Mouse (Mus musculus) forebrain, embryonic 16.5 days (tissue): ENCODE data around the gene Pdk2. TPM values are rescaled to one million over a fixed set of nuclear protein-coding genes. Genes with fewer than 3 reads are reported as not detected.
A peak's percentile ranks its signal among the peaks of the same experiment; 100 is the strongest.

Source experiments
- ATAC-seq: fragments of 200-750 bp; cut with Nextera tagmentation; 2 replicates; pipeline ENCODE4 v1.8.0; 2017; ENCODE audit warnings: mild to moderate bottlenecking, moderate library complexity
- H3K27ac ChIP-seq: fragments of 300-500 bp; sonication (generic); 2 replicates; pipeline ENCODE4 v1.5.1; 2014; ENCODE audit warnings: low read length, control low read depth
- H3K27me3 ChIP-seq: fragments of 300-500 bp; sonication (generic); replicated peaks from 2 replicates; pipeline ENCODE4 v1.6.1; 2014; ENCODE audit warnings: low read length; ENCODE audit not compliant: control insufficient read depth, insufficient read depth
- H3K36me3 ChIP-seq: fragments of 300-500 bp; sonication (generic); 2 replicates; pipeline ENCODE4 v1.6.1; 2014; ENCODE audit not compliant: control insufficient read depth, insufficient read depth
- H3K4me1 ChIP-seq: fragments of 300-500 bp; sonication (generic); replicated peaks from 2 replicates; pipeline ENCODE4 v1.6.1; 2014; ENCODE audit warnings: low read length; ENCODE audit not compliant: control insufficient read depth, insufficient read depth
- H3K4me2 ChIP-seq: fragments of 300-500 bp; sonication (generic); 2 replicates; pipeline ENCODE4 v1.6.1; 2014; ENCODE audit warnings: mild to moderate bottlenecking, low read length, control low read depth
- H3K4me3 ChIP-seq: fragments of 300-500 bp; sonication (generic); replicated peaks from 2 replicates; pipeline ENCODE4 v1.5.1; 2014; ENCODE audit warnings: mild to moderate bottlenecking, low read length, control low read depth
- H3K9ac ChIP-seq: fragments of 300-500 bp; sonication (generic); replicated peaks from 2 replicates; pipeline ENCODE4 v1.6.1; 2014; ENCODE audit warnings: low read depth, low read length, control low read depth
- H3K9me3 ChIP-seq: fragments of 300-500 bp; sonication (generic); 2 replicates; pipeline ENCODE4 v1.6.1; 2016; ENCODE audit warnings: low read length; ENCODE audit not compliant: control insufficient read depth
- WGBS: fragments of 180-500 bp; shearing (Covaris S2); extraction: QIAGEN DNeasy Blood & Tissue Kit; methylation state at CpG from one replicate; pipeline ENCODE4 v1.1.7; 2014; 5-methylcytosine and 5-hydroxymethylcytosine counted together
- polyA plus RNA-seq: library from polyadenylated mRNA; unstranded; fragments of >200 nt; fragmentation: Nextera tagmentation; extraction: Ambion mirVana; gene quantifications from 2 replicates; pipeline ENCODE4 v1.2.1, GENCODE M21; 2015

Gene Pdk2
- polyA plus RNA-seq, 1 experiment from 2014 or later: 27.6 TPM

DNA sequence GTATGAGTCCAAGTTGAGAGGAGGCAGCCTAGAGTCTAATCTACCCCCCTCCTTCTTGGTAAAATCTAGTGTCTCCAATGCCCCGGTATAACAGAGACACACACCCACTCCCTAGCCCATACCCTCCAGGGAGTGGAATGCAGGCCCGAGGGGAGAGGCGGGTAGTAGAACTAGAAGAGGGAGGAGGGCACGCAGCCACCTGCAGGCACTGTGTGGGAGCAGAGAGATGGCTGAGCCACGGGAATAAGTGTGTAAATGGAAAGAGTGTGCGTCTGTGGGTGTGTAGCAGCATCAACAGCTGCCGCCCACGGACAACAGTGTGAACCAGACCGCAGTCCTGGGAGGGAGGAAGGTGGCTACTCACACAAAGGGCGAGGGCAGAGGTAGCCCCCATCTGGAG, 6.3 kb downstream of the Pdk2 start:
- H3K4me2 ChIP-seq: no peak overlapping the region
- 70% methylated on average over 10 of the region's 10 CpGs for WGBS
- H3K9me3 ChIP-seq: no peaks in the 10 kb centered on the region

GRCm38 (mm10) chr11:95033617-95034016, 7.5 kb downstream of the Pdk2 start:
- no peaks in the 10 kb centered on the region for H3K36me3 ChIP-seq
- 81% methylated on average over 14 of the region's 14 CpGs for WGBS

More for the DNA sequence above, 6.3 kb downstream of the Pdk2 start:
- ATAC-seq: no peak
- H3K27me3 ChIP-seq: no peaks in the 10 kb centered on the region
- H3K36me3 ChIP-seq: no peaks in the 10 kb centered on the region
- H3K4me1 ChIP-seq: peaks cover 6% of the 10 kb centered on the region; the same call in 1 of the 2 replicates
- no peak overlapping the region for H3K27ac ChIP-seq
- no peak overlapping the region for H3K4me3 ChIP-seq
- no peak overlapping the region for H3K9ac ChIP-seq

DNA sequence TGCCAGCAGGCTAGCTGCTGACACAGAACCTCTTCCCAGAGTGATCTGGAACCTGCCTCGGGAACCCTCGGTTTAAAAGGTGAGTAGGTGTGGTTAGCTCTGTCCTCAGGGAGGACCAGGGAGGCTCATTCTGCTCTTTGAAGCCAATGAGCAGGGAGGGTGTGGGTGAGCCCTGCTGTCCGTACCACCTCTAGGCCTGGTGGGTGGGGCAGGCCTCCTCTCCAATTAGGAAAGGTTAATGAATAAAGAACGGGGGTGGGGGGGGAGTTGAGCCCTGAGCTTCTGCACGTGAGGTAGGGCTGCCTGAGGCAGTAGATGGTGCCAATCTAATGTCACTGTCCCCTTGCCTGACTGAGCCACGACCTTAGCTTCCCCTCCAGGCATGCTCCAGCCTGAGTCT, 8.2 kb downstream of the Pdk2 start:
- no peak overlapping the region for H3K27ac ChIP-seq
- WGBS: 28% methylated on average over 6 of the region's 6 CpGs

More at GRCm38 (mm10) chr11:95033617-95034016, 7.5 kb downstream of the Pdk2 start:
- H3K4me3 ChIP-seq: no peak overlapping the region
- no peaks in the 10 kb centered on the region for H3K27me3 ChIP-seq
- H3K9ac ChIP-seq: no peak overlapping the region
- H3K4me1 ChIP-seq: peaks cover 4% of the 10 kb centered on the region
- H3K27ac ChIP-seq: no peak overlapping the region
- ATAC-seq: no peak
- no peak overlapping the region for H3K4me2 ChIP-seq
- H3K9me3 ChIP-seq: no peaks in the 10 kb centered on the region

GRCm38 (mm10) chr11:95027850-95028470, 13.2 kb downstream of the Pdk2 start:
- Histone ChIP-seq H3K27me3 (no peaks in the 10 kb centered on the region), H3K9ac (no peak overlapping the region), H3K27ac (no peak overlapping the region), H3K9me3 (no peaks in the 10 kb centered on the region), H3K4me1 (peaks cover 16% of the 10 kb centered on the region), H3K36me3 (peaks cover 8% of the 10 kb centered on the region; the same call in 1 of the 2 replicates), H3K4me2 (no peak overlapping the region), H3K4me3 (no peak overlapping the region)
- 37% methylated on average over 13 of the region's 13 CpGs for WGBS
- peak; percentile 26; the same call in 1 of the 2 replicates for ATAC-seq

More for the DNA sequence above, 8.2 kb downstream of the Pdk2 start:
- H3K36me3 ChIP-seq: no peaks in the 10 kb centered on the region
- H3K4me1 ChIP-seq: peaks cover 8% of the 10 kb centered on the region
- H3K9ac ChIP-seq: no peak overlapping the region
- ATAC-seq: no peak
- H3K9me3 ChIP-seq: no peaks in the 10 kb centered on the region
- H3K27me3 ChIP-seq: no peaks in the 10 kb centered on the region
- no peak overlapping the region for H3K4me2 ChIP-seq
- H3K4me3 ChIP-seq: no peak overlapping the region

- 90% methylated on average over 6 of the region's 6 CpGs for WGBS
- ATAC-seq: no peak
- no peak overlapping the region for H3K27ac ChIP-seq
Observed at GRCm38 (mm10) chr11:95026849-95027248, 14.3 kb downstream of the Pdk2 start.

GRCm38 (mm10) chr11:95026090-95026542, 15.0 kb downstream of the Pdk2 start:
- peaks cover 25% of the 10 kb centered on the region for H3K36me3 ChIP-seq
- WGBS: 78% methylated on average over 6 of the region's 6 CpGs
- no peaks in the 10 kb centered on the region for H3K27me3 ChIP-seq
- H3K27ac ChIP-seq: no peak overlapping the region
- no peak overlapping the region for H3K4me2 ChIP-seq
- H3K9ac ChIP-seq: no peak overlapping the region
- H3K4me1 ChIP-seq: peaks cover 16% of the 10 kb centered on the region
- H3K9me3 ChIP-seq: no peaks in the 10 kb centered on the region
- ATAC-seq: no peak
- H3K4me3 ChIP-seq: no peak overlapping the region

More at GRCm38 (mm10) chr11:95026849-95027248, 14.3 kb downstream of the Pdk2 start:
- H3K4me3 ChIP-seq: no peak overlapping the region
- H3K27me3 ChIP-seq: no peaks in the 10 kb centered on the region
- H3K9me3 ChIP-seq: no peaks in the 10 kb centered on the region
- H3K36me3 ChIP-seq: peaks cover 18% of the 10 kb centered on the region
- H3K4me1 ChIP-seq: peaks cover 16% of the 10 kb centered on the region
- H3K4me2 ChIP-seq: no peak overlapping the region
- H3K9ac ChIP-seq: no peak overlapping the region

DNA sequence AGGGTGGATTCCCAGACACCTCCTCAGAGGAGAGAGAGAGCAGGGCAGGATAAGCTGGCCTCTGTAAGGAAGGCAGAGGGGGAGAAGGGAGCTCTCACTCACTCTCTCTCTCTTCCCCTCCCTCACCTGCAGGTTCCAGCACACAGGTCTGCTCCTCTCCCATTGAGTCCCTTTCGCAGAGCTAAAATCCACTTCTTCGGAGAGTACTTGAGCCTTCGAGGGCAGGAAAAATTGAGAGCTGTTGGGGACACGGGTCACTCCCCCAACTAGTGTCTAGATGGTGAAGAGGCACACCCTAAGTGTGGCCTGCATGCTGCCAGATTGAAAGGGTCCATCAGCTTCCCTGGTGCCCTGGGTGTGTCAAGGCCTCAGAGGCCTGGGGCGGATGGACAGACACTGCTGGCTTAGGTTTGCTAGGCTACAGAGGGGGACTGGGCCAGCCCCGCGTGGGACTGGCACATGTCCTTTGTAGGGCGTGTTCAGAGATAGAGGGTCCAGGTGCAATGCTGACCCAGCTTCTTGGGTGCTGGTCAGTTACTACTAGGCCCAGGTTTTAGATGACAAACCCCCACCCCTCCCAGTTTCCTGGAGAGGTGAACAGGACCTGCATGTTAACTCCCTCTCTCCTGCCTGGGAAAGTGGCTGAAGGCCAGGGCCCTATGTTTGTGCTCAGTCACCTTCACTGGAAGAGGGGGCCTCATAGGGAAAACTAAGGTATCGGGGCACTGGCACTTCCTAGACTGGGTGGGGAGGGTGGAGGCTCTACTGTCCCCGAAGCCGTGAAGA, 15.7 kb downstream of the Pdk2 start:
- no peak overlapping the region for H3K27ac ChIP-seq
- H3K4me3 ChIP-seq: no peak overlapping the region
- no peak overlapping the region for H3K4me2 ChIP-seq
- no peak overlapping the region for H3K9ac ChIP-seq
- ATAC-seq: no peak
- no peaks in the 10 kb centered on the region for H3K27me3 ChIP-seq
- WGBS: 89% methylated on average over 11 of the region's 11 CpGs
- no peaks in the 10 kb centered on the region for H3K9me3 ChIP-seq
- H3K36me3 ChIP-seq: peaks cover 29% of the 10 kb centered on the region
- peaks cover 16% of the 10 kb centered on the region for H3K4me1 ChIP-seq

DNA sequence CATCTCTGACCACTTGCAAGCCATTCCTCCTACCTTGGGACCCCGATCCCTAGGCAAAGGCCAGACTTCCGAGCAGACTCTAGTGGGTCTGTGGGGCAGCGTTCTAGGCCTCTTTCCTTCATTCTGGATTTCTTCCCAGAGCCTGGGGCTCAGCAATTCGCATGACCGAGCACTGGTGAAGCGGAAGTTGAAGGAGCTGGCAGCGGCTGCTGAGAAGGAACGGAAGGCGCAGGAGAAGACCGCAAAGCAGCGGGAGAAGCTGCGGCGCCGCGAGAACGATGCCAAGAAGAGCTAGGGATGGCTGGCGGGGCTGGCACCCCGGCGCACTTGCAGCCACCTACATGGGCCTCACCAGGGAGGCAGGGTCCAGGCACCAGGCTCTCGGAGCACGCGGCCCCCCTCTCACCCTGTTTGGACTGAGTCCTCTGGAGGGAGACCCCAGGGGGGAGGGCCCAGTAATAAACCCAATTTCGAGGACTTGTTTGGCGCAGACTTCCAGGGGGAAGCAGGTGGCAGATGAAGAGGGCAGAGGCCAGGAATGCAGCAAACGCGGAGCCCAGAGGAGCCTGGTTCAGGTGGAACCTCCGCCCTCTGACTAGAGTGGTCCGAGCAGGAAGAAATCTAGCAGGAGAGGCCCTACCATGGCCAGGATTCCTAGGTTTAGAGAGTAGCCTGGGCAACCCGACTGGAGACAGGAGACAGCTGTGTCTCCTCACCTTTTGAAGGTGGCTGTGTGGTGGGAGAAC, 16.5 kb downstream of the Pdk2 start:
- WGBS: 41% methylated on average over 29 of the region's 29 CpGs
- peak; percentile 27; the same call in 1 of the 2 replicates for ATAC-seq
- Histone ChIP-seq H3K4me1 (peaks cover 16% of the 10 kb centered on the region), H3K36me3 (peaks cover 35% of the 10 kb centered on the region), H3K27ac (peak overlapping the region; percentile 61), H3K4me3 (no peak overlapping the region), H3K9ac (no peak overlapping the region), H3K27me3 (no peaks in the 10 kb centered on the region), H3K4me2 (no peak overlapping the region), H3K9me3 (no peaks in the 10 kb centered on the region)

- Histone ChIP-seq H3K9ac (no peak overlapping the region), H3K4me1 (peaks cover 15% of the 10 kb centered on the region)
- WGBS: 97% methylated on average over 9 of the region's 9 CpGs
Observed at GRCm38 (mm10) chr11:95023481-95023880, 17.7 kb downstream of the Pdk2 start.

More at GRCm38 (mm10) chr11:95023481-95023880, 17.7 kb downstream of the Pdk2 start:
- H3K4me2 ChIP-seq: no peak overlapping the region
- H3K4me3 ChIP-seq: no peak overlapping the region
- peaks cover 41% of the 10 kb centered on the region for H3K36me3 ChIP-seq
- no peak overlapping the region for H3K27ac ChIP-seq
- H3K27me3 ChIP-seq: no peaks in the 10 kb centered on the region
- no peaks in the 10 kb centered on the region for H3K9me3 ChIP-seq
- no peak for ATAC-seq
